Mouse (Mus musculus) frontal cortex, adult (tissue): ENCODE results near the gene Orc5.

Source experiments
- ATAC-seq: cut with Nextera tagmentation; 2 replicates; pipeline ENCODE4 v1.9.2; 2017; ENCODE audit warnings: mild to moderate bottlenecking, moderate library complexity, mixed read lengths; ENCODE audit not compliant: low TSS enrichment

The Orc5 gene

DNA sequence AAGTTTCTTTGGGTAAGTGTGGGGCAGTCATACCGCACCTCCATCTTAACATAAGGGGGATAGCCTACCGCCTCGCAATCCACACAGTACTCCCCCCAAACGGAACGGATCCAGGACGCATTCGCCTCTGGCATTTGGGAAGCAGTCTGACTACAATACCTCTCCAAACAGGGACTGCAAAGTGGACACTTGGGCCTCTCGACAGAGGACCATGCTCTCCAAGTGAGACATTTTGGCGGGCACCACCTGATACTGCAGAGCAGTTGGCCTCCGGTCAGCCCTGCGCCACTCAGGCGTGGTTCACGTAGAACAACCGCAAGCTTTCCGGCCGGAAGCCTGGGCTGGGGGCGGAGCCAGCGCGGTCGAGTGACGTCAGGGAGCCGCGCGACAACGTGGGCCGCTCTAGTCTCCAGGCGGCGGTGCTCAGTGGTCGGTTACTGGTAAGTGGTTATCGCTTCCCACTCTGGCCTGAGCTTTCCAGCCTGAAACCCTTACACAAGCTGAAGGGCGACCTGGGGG lies at the start of gene Orc5:
Orc5 (minus strand) TSS at position 397 of the 519 bp plus-strand sequence.
- peak; percentile 99 for ATAC-seq

DNA sequence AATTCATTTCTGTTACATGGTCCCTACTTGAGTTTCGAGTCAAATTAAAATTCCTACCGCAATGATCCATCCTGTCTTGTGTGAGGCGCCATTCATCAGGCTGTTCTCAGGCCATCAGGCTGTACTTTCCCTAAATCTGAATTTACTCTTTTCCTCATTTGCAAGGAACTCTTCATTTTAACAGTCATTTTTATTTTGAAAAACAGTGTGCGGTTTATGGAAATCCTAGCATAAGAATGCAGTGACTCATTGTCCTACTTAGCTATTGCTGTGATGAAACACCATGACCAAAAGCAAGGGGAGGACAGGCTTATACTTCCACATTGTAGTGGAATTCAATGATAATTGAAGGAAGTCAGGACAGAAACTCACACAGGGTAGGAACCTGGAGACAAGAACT lies 46.8 kb upstream of the Orc5 start:
- peak; percentile 95 for ATAC-seq

GRCm38 (mm10) chr5:22589370-22589966 lies 39.2 kb upstream of the Orc5 start:
- ATAC-seq: no peak

- no peak for ATAC-seq
Observed at GRCm38 (mm10) chr5:22587492-22587891, 37.3 kb upstream of the Orc5 start.

DNA sequence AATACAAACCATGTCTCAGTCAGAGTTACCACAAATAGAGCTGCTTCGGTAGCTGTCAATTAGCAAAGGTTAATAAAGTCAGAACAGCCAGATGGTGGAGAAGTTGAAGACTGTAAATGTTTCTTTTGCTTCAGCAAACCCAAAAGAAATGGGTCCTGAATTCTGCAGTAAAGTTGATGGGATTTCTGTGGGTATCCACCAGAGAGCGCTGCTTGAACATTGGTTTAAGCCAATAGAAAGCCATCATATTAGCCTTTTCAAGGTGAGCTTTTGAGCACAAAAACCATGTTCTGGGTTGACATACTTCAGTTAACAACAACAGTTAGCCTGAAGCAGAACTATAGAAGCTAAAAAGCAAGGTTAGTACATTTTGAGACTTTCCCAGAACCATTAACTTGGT lies 34.3 kb upstream of the Orc5 start:
- ATAC-seq: no peak

- ATAC-seq: no peak
Observed at GRCm38 (mm10) chr5:22578011-22578410, 27.8 kb upstream of the Orc5 start.

- no peak; the same call in 1 of the 2 replicates for ATAC-seq
Observed at GRCm38 (mm10) chr5:22574751-22575150, 24.5 kb upstream of the Orc5 start.

DNA sequence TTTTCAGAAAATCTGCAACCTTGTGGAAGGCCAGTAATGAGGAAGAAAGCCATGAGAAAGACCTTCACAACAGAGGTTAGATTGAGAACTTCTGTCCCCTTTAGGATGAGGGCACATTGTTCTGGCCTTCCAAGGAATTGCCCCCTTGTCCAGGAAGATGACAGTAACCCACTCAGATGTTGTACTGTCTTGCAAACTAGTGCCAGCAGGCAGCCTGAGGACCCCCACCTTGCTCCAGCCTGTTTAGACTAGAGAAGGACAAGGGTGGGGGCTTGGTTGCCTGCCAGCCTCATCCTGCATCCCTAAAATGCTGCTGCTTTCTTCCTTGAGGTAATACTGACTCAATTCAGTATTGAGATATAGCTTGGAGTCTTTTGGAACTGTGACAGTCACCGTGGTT lies 23.9 kb upstream of the Orc5 start:
- 0 out of 2 replicates have a peak, but pooled peaks have one; percentile 20 for ATAC-seq

DNA sequence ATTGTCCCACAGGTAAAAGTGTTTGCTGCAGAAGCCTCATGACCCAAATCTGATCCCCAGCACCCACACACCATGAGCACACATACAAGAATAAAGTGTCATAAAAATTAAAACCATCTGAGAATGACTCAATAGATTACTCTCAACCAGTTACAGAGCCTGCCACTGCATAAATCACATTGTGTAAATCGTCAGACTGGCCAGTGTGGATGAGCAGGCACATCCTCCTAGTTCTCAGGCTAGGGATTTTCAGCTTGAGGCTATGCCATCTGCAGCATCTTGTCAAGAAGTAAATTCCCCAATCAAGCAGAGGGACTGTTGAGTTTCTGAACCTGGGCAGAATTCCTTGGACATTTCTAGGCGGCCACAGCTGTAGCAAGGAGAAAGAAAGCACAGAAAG lies 23.5 kb upstream of the Orc5 start:
- ATAC-seq: peak; percentile 62; the same call in 1 of the 2 replicates

DNA sequence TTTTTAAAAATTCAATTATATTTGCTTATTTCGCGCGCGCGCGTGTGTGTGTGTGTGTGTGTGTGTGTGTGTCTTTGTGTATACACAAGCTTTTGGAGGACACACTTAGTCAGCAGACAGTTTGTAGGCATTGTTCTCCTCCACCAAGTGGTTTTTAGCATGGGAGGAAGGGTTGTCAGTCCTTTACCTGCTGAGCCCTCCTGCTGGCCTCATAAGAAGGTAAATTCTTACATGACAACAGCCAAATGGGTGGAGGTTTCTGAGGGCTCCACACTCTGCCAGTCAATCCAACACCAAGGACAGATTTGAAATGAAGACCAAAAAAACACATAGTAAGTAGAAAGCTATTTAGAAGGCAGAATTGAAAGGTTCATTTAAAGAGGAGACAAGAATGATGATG lies 22.7 kb upstream of the Orc5 start:
- ATAC-seq: no peak

- ATAC-seq: no peak
Observed at GRCm38 (mm10) chr5:22572456-22572855, 22.2 kb upstream of the Orc5 start.

DNA sequence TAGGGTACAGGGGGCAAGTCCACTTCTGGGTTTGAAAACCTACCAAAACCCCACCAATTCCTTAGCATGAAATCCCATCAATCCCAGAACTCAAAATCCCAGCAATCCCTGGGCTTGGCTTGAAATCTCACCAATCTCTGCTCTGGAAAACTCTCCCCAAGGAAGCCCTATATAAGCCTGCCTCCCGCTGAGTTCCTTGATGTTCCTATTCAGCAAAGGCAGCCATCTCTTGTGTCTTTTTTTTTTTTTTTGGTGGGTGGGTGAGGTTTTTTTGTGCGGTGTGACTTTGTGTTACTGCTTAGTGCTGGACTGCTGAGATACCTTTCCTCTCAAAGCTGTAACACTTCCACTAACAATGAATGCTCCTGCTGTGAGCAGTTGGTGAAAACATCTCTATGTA lies 15.5 kb upstream of the Orc5 start:
- ATAC-seq: no peak

DNA sequence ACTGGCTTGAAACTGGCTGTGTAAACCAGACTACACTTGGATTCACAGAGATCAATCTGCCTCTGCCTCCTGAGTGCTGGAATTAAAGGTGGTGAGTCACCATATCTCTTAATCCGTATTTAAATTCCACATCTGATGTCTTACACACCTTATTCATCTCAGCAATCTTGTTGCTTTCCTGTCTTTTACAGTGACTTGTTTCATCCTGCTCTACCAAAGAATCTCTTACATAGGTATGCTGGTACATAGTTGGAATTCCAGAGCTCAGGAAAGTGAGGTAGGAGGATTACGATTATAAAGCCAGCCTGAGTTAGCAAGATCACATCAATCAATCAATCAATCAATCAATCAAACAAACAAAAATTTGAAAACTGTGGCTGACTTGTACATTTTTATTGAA lies 9.6 kb upstream of the Orc5 start:
- ATAC-seq: no peak

DNA sequence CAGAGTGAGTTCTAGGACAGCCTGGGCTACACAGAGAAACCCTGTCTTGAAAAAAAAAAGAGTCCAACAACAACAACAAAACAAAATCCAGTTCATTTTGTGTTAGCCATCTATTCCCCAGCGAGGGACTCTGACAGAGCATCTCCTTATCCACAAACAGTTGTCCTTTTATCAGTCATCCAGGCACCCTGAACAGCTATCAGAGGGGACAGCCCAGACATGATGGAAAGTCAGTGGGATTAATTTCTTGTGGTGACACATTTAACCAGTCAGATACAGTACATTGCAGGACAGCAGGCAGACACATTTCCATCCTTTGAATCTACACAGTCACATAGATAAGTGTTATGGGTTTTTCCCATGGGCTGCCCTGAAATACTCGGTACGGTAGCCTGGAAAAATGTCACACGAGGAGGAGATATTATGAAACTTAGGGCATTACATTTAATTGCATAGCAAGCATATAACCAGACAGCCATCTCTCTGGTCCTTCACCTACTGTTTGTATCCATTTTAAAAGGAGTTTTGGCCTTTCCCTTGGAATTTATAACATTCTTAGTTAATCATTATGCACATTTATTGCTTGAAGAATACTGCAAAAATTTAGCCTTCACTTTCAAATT lies 7.4 kb upstream of the Orc5 start:
- no peak for ATAC-seq

GRCm38 (mm10) chr5:22556713-22557112 lies 6.5 kb upstream of the Orc5 start:
- ATAC-seq: no peak

DNA sequence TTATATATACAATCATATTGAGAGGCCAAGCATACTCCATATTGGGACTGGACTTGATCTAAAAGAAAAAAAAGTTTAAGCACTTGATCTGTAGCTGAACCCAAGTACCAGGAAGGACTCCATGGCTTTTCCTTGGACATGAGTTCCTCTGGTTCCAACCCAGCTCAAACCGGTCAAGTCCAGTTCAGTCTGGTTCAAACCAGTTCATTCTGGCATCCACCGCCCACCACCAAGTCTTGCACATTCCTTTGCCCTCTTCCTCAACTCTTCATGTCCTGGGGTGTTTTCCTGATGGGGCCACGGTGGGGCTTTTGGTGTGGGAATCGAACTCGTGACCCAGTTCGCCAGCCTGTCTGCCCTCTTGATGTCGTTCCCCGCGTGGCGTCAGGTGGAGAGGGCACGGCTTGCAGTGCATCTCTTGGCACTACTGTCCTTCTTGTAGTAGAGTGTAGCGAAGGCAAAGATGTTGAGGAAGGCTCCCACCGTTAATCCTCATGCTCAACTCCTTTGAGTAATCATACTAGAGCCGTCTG lies 2.1 kb upstream of the Orc5 start:
- ATAC-seq: no peak

DNA sequence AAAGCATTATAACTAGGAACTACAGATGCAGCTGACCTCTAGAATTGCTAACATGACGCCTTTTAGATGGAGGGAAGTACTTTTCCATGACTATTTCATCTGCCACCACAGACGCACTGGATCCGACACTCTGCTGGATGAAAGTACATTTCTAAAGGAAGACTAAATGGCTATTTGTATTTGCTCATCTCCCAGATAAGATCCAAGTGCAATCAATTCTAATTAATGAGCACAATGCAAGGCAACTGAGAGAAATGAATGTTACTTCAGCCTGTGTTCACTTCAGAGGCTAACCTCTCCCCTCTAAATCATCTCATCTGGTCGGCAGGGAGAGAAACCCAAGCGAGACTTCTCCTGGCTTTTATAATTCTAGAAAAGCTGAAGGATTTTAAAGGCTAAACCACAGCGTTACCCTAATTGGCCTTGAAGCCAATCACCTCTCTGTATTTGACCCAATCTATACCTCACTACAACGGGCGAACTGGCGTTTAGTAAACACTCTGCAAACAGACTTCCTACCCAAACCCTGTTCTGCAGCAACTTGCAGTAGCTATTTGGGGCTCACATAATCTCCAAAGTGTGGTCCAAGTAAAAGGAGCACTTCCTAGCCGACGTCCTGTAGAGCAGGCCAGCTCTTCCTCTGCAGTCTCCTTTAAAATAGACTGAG lies 730 bp downstream of the Orc5 start:
- ATAC-seq: peak; percentile 8; the same call in 1 of the 2 replicates

DNA sequence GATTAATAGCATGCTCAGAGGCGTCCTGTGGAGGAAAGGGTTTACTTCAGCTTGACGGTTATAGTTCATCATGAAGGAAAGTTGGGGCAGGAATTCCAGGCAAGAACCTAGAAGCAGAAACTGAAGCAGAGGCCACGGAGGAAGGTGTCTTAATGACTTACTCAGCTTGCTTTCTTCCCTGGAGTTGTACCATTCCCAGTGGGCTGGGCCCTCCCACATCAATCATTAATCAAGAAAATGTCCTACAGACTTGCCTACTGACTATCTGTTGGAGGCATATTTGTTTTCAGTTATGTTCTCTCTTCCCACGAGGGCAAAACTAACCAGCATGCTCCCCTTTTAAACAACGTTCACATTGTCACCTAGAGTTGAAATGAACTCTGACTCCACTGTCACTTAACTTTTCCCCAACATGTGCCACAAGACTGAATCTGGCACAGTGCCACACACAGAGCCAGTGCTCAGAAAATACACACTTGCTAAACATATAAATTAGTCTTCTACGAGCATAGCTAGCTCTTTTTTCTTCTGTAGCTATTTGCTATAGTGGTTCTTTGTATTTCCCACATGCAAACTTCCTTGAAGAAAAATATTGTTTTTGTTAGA lies 1.6 kb downstream of the Orc5 start:
- ATAC-seq: no peak

DNA sequence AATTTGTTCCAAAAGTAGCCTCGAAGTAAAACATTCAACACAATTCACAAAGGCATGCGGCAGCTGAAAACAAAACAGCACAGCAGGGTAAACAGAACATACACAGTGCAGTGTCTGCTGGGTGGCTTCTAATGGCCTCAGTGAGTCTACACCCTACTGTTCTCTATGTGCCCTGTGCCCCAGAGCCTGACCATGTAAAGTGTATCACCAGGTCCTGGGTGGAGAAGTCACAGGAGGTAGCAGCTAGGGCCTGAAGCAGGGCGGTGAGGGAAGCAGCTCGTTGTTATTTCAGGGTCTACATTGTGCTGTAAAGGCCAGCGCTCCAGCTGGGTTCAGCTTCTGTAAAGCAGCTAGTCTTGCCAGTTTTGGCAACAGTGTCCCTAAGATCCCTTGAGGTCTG lies 3.7 kb downstream of the Orc5 start:
- ATAC-seq: no peak

GRCm38 (mm10) chr5:22545305-22545704 lies 4.9 kb downstream of the Orc5 start:
- no peak for ATAC-seq

GRCm38 (mm10) chr5:22542676-22543075 lies 7.6 kb downstream of the Orc5 start:
- ATAC-seq: no peak

DNA sequence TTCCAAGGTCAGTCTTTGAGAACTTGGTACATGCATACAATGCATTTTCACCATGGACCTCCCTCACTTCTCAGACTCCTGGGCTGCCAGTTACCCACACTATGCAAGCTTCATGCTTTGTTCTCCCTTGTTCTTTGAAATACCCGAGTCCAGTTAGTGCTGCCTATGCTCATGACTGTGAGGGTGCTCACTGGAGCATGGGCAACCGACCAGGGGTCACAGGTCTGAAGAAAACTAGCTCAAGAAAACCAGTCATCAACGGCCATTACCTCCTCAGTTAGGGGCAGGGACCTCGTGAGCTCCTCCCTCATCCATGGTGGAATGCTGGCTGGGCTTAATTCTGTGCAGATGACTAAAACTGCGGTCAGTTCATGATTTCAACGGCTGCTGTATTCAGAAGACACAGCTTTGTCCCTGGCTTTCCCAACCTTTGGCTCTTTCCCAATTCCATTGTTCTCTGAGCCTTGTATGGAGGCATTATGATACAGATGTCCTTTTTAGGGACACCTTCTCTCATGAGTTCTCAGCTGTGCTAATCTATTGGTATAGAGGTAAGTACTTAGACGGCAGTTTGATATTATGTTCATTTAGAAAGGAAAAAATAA lies 11.1 kb downstream of the Orc5 start:
- no peak for ATAC-seq
